Mouse (Mus musculus): ENCODE measurements around the gene Etfbkmt. TPM values are rescaled to one million over a fixed set of nuclear protein-coding genes. Genes with fewer than 3 reads are reported as not detected.
A peak's percentile ranks its signal among the peaks of the same experiment; 100 is the strongest.

Gene Etfbkmt
- polyA plus RNA-seq, 1 experiment from 2014 or later: 21.6 TPM

- Histone ChIP-seq H3K4me3 (ENCODE audit: low read length) (peak within 1 kb of the TSS; percentile 73), H3K36me3 (ENCODE audit: insufficient read depth, low read length) (no peaks in the 10 kb centered on the region), H3K9me3 (ENCODE audit: low read length) (no peaks in the 10 kb centered on the region), H3K27ac (ENCODE audit: low read length) (peak within 1 kb of the TSS; percentile 96), H3K9ac (replicated peaks; ENCODE audit: low read length) (peak within 1 kb of the TSS; percentile 88), H3K4me1 (ENCODE audit: insufficient read depth, low read length) (0 out of 2 replicates have a peak, but pooled peaks cover 5% of the 10 kb centered on the region), H3K4me2 (replicated peaks; ENCODE audit: low read depth, low read length) (peak within 1 kb of the TSS; percentile 81), H3K27me3 (ENCODE audit: insufficient read depth, low read length) (no peaks in the 10 kb centered on the region)
- WGBS: under 1% methylated on average over 108 of the region's 124 CpGs
- peak; percentile 94 for ATAC-seq (ENCODE audit: low FRiP score, low TSS enrichment)
These were observed 38.3 kb upstream of the Etfbkmt start, which contains the start of gene Dennd5b for GRCm38 (mm10) chr6:149101076-149101942. Gene Dennd5b, minus strand, starts transcription at chr6:149101680.

GRCm38 (mm10) chr6:149101943-149102243 is 37.8 kb upstream of the Etfbkmt start:
- no peaks in the 10 kb centered on the region for H3K9me3 ChIP-seq (ENCODE audit: low read length)
- H3K27ac ChIP-seq (ENCODE audit: low read length): peak overlapping the region; percentile 96; the same call in 1 of the 2 replicates
- no peaks in the 10 kb centered on the region for H3K27me3 ChIP-seq (ENCODE audit: insufficient read depth, low read length)
- peak; percentile 37 for ATAC-seq (ENCODE audit: low FRiP score, low TSS enrichment)
- H3K36me3 ChIP-seq (ENCODE audit: insufficient read depth, low read length): no peaks in the 10 kb centered on the region
- 0 out of 2 replicates have a peak, but pooled peaks cover 5% of the 10 kb centered on the region for H3K4me1 ChIP-seq (ENCODE audit: insufficient read depth, low read length)
- WGBS: 12% methylated on average over 7 of the region's 7 CpGs
- peak overlapping the region; percentile 73 for H3K4me3 ChIP-seq (ENCODE audit: low read length)
- peak overlapping the region; percentile 88 for H3K9ac ChIP-seq (replicated peaks; ENCODE audit: low read length)
- H3K4me2 ChIP-seq (replicated peaks; ENCODE audit: low read depth, low read length): peak overlapping the region; percentile 81

- Histone ChIP-seq H3K27ac (ENCODE audit: low read length) (no peak overlapping the region), H3K36me3 (ENCODE audit: insufficient read depth, low read length) (no peaks in the 10 kb centered on the region), H3K4me3 (ENCODE audit: low read length) (no peak overlapping the region), H3K4me2 (replicated peaks; ENCODE audit: low read depth, low read length) (no peak overlapping the region), H3K9me3 (ENCODE audit: low read length) (no peaks in the 10 kb centered on the region), H3K9ac (replicated peaks; ENCODE audit: low read length) (no peak overlapping the region), H3K27me3 (ENCODE audit: insufficient read depth, low read length) (no peaks in the 10 kb centered on the region), H3K4me1 (ENCODE audit: insufficient read depth, low read length) (0 out of 2 replicates have a peak, but pooled peaks cover 5% of the 10 kb centered on the region)
- no peak for ATAC-seq (ENCODE audit: low FRiP score, low TSS enrichment)
- 93% methylated on average over 1 of the region's 1 CpGs for WGBS
These were observed 36.2 kb upstream of the Etfbkmt start for GRCm38 (mm10) chr6:149103451-149103850.

- Histone ChIP-seq H3K4me1 (ENCODE audit: insufficient read depth, low read length) (no peaks in the 10 kb centered on the region), H3K9ac (replicated peaks; ENCODE audit: low read length) (no peak overlapping the region), H3K4me2 (replicated peaks; ENCODE audit: low read depth, low read length) (no peak overlapping the region), H3K4me3 (ENCODE audit: low read length) (no peak overlapping the region), H3K27me3 (ENCODE audit: insufficient read depth, low read length) (no peaks in the 10 kb centered on the region), H3K9me3 (ENCODE audit: low read length) (no peaks in the 10 kb centered on the region), H3K27ac (ENCODE audit: low read length) (no peak overlapping the region), H3K36me3 (ENCODE audit: insufficient read depth, low read length) (no peaks in the 10 kb centered on the region)
- peak; percentile 76; the same call in 1 of the 2 replicates for ATAC-seq (ENCODE audit: low FRiP score, low TSS enrichment)
- WGBS: 56% methylated on average over 3 of the region's 3 CpGs
These were observed 32.0 kb upstream of the Etfbkmt start for GRCm38 (mm10) chr6:149107615-149108014.

GRCm38 (mm10) chr6:149108909-149109308 is 30.7 kb upstream of the Etfbkmt start:
- Histone ChIP-seq H3K36me3 (ENCODE audit: insufficient read depth, low read length) (no peaks in the 10 kb centered on the region), H3K4me2 (replicated peaks; ENCODE audit: low read depth, low read length) (no peak overlapping the region), H3K4me1 (ENCODE audit: insufficient read depth, low read length) (no peaks in the 10 kb centered on the region), H3K4me3 (ENCODE audit: low read length) (no peak overlapping the region), H3K27me3 (ENCODE audit: insufficient read depth, low read length) (no peaks in the 10 kb centered on the region), H3K9ac (replicated peaks; ENCODE audit: low read length) (no peak overlapping the region), H3K9me3 (ENCODE audit: low read length) (no peaks in the 10 kb centered on the region), H3K27ac (ENCODE audit: low read length) (no peak overlapping the region)
- no peak for ATAC-seq (ENCODE audit: low FRiP score, low TSS enrichment)
- 82% methylated on average over 2 of the region's 2 CpGs for WGBS

GRCm38 (mm10) chr6:149116992-149117391 is 22.7 kb upstream of the Etfbkmt start:
- Histone ChIP-seq H3K9me3 (ENCODE audit: low read length) (no peaks in the 10 kb centered on the region), H3K36me3 (ENCODE audit: insufficient read depth, low read length) (no peaks in the 10 kb centered on the region), H3K4me1 (ENCODE audit: insufficient read depth, low read length) (no peaks in the 10 kb centered on the region), H3K4me2 (replicated peaks; ENCODE audit: low read depth, low read length) (no peak overlapping the region), H3K27me3 (ENCODE audit: insufficient read depth, low read length) (no peaks in the 10 kb centered on the region), H3K9ac (replicated peaks; ENCODE audit: low read length) (no peak overlapping the region), H3K27ac (ENCODE audit: low read length) (no peak overlapping the region), H3K4me3 (ENCODE audit: low read length) (no peak overlapping the region)
- ATAC-seq (ENCODE audit: low FRiP score, low TSS enrichment): no peak

- 54% methylated on average over 2 of the region's 2 CpGs for WGBS
These were observed 20.7 kb upstream of the Etfbkmt start for GRCm38 (mm10) chr6:149118935-149119334.

GRCm38 (mm10) chr6:149119853-149120252 is 19.8 kb upstream of the Etfbkmt start:
- H3K27ac ChIP-seq (ENCODE audit: low read length): no peak overlapping the region
- WGBS: 40% methylated on average over 2 of the region's 2 CpGs
- peak; percentile 67; the same call in 1 of the 2 replicates for ATAC-seq (ENCODE audit: low FRiP score, low TSS enrichment)

More at GRCm38 (mm10) chr6:149118935-149119334, 20.7 kb upstream of the Etfbkmt start:
- Histone ChIP-seq H3K27ac (ENCODE audit: low read length) (no peak overlapping the region), H3K4me3 (ENCODE audit: low read length) (no peak overlapping the region), H3K27me3 (ENCODE audit: insufficient read depth, low read length) (no peaks in the 10 kb centered on the region), H3K4me2 (replicated peaks; ENCODE audit: low read depth, low read length) (no peak overlapping the region), H3K36me3 (ENCODE audit: insufficient read depth, low read length) (no peaks in the 10 kb centered on the region), H3K9ac (replicated peaks; ENCODE audit: low read length) (no peak overlapping the region), H3K4me1 (ENCODE audit: insufficient read depth, low read length) (no peaks in the 10 kb centered on the region), H3K9me3 (ENCODE audit: low read length) (no peaks in the 10 kb centered on the region)
- ATAC-seq (ENCODE audit: low FRiP score, low TSS enrichment): 0 out of 2 replicates have a peak, but pooled peaks have one; percentile 49

GRCm38 (mm10) chr6:149123042-149123441 is 16.6 kb upstream of the Etfbkmt start:
- no peak for ATAC-seq (ENCODE audit: low FRiP score, low TSS enrichment)
- Histone ChIP-seq H3K4me3 (ENCODE audit: low read length) (no peak overlapping the region), H3K36me3 (ENCODE audit: insufficient read depth, low read length) (no peaks in the 10 kb centered on the region), H3K9me3 (ENCODE audit: low read length) (no peaks in the 10 kb centered on the region), H3K27ac (ENCODE audit: low read length) (no peak overlapping the region), H3K27me3 (ENCODE audit: insufficient read depth, low read length) (no peaks in the 10 kb centered on the region), H3K4me2 (replicated peaks; ENCODE audit: low read depth, low read length) (no peak overlapping the region), H3K4me1 (ENCODE audit: insufficient read depth, low read length) (no peaks in the 10 kb centered on the region), H3K9ac (replicated peaks; ENCODE audit: low read length) (no peak overlapping the region)
- WGBS: 87% methylated on average over 3 of the region's 3 CpGs

More at GRCm38 (mm10) chr6:149119853-149120252, 19.8 kb upstream of the Etfbkmt start:
- H3K9ac ChIP-seq (replicated peaks; ENCODE audit: low read length): no peak overlapping the region
- H3K9me3 ChIP-seq (ENCODE audit: low read length): no peaks in the 10 kb centered on the region
- no peak overlapping the region for H3K4me3 ChIP-seq (ENCODE audit: low read length)
- H3K4me2 ChIP-seq (replicated peaks; ENCODE audit: low read depth, low read length): no peak overlapping the region
- H3K4me1 ChIP-seq (ENCODE audit: insufficient read depth, low read length): no peaks in the 10 kb centered on the region
- H3K27me3 ChIP-seq (ENCODE audit: insufficient read depth, low read length): no peaks in the 10 kb centered on the region
- H3K36me3 ChIP-seq (ENCODE audit: insufficient read depth, low read length): no peaks in the 10 kb centered on the region

- WGBS: 74% methylated on average over 4 of the region's 4 CpGs
- ATAC-seq (ENCODE audit: low FRiP score, low TSS enrichment): no peak
These were observed 13.0 kb upstream of the Etfbkmt start for GRCm38 (mm10) chr6:149126675-149127074.

More at GRCm38 (mm10) chr6:149126675-149127074, 13.0 kb upstream of the Etfbkmt start:
- no peak overlapping the region for H3K27ac ChIP-seq (ENCODE audit: low read length)
- H3K4me2 ChIP-seq (replicated peaks; ENCODE audit: low read depth, low read length): no peak overlapping the region
- no peaks in the 10 kb centered on the region for H3K27me3 ChIP-seq (ENCODE audit: insufficient read depth, low read length)
- H3K9ac ChIP-seq (replicated peaks; ENCODE audit: low read length): no peak overlapping the region
- no peaks in the 10 kb centered on the region for H3K4me1 ChIP-seq (ENCODE audit: insufficient read depth, low read length)
- H3K4me3 ChIP-seq (ENCODE audit: low read length): no peak overlapping the region
- H3K9me3 ChIP-seq (ENCODE audit: low read length): no peaks in the 10 kb centered on the region
- no peaks in the 10 kb centered on the region for H3K36me3 ChIP-seq (ENCODE audit: insufficient read depth, low read length)

All from kidney, embryonic 16.5 days (tissue).